Mouse (Mus musculus) c-Kit-positive CD71-positive TER-119-negative erythroid progenitor cells, embryonic 14.5 days (primary cell): ENCODE measurements around the gene Tyw1.
A peak's percentile ranks its signal among the peaks of the same experiment; 100 is the strongest.
"Not testable (repeated sequence)": the region's sequence is repeated elsewhere in the genome, so short reads cannot be mapped to it uniquely, and the experiment has no call there.

ENCODE experiments used
- DNase-seq: peaks from one replicate; pipeline ENCODE4 v3.0.0-alpha.2; 2013; ENCODE audit warnings: low read depth

The Tyw1 gene

DNA sequence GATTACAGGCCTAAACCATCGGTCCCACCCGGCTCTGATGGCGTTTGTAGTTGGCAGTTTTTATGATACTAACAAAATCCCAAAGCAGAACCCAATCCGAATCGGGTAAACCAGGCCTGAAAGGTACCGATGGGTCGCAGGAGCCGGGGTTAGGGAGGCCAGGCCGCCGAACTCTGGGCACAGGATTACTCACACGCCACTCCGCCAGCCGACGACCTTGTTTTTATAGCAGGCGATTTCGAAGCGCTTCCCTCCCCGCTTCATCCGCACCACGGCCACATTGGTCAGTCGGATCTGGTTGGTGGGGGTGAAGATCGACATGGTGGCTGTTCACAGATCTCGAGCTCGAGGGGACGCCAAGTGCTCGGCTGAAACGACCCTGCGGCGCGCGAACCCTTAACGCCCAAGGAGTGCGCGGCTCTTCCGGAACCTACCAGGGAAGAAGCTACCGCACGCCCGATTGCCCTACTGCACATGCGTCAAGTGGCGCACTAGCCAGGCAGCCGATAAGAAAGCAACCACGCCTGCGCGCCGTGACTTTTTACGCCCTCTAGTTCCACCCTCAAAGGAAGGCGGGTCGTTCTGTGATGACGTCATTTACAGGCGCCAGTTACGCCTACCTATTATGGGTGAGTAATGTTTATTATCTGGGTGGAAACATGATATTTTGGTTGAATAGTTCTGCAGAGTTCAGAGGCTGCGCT, at the start of gene Tyw1, which contains the start of gene Sbds:
Gene Tyw1, plus strand, starts transcription at position 603 of the 704 bp plus-strand sequence.
Gene Sbds, minus strand, starts transcription at position 514 of the 704 bp plus-strand sequence.
- peak; percentile 100 for DNase-seq

DNA sequence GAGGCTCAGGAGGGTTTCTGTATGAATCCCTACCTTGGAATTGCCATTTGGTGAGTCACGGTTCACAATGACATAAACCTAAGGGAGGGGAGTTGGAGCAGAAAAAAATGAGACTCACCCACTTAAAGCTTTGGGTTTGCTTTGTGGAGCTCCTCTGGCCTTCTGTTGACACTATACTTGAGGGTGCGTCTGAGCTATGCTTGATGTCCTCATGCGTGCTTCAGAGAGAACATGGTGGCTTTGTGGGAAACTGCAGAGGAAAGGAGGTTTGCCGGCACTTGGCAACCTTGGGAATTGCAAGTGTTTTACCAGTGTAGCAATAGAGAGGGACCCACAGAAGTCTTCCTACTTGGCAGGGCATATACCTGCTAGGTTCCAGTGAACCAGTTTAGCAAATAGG, 48.1 kb upstream of the Tyw1 start:
- DNase-seq, result no peak

DNA sequence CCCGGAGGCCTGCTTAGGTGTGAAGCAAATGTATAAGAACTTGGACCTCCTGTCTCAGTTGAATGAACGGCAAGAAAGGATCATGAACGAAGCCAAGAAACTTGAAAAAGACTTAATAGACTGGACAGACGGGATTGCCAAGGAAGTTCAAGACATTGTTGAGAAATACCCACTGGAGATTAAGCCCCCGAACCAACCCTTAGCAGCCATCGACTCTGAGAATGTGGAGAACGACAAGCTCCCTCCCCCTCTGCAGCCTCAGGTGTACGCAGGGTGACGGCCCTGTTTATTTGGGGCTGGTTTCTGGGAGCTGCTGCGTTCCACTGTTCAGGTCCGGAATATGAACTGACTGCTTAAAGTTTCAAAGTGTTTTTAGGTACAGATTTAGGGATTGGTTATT, 42.5 kb upstream of the Tyw1 start:
- DNase-seq, result no peak

DNA sequence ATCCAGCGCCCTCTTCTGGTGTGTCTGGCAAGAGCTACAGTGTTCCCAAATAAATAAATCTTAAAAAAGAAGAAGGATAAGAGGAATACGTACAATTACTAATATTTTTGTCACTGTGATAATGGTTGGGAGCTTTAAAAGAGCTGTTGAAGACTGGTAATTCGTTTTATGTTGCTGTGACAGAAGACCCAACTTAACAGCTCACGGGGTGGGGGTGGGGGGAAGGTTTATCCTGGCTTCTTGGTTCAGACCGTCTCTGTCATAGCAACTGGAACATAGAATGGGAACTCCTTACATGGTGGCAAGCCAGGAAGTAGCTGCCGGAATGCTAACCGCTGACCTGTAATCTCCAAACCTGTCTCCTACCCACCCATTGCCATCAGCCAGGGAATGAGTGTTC, 38.6 kb upstream of the Tyw1 start, which contains the start of gene Tmem248:
Gene Tmem248, plus strand, starts transcription at position 301 of the 400 bp plus-strand sequence.
- no peak for DNase-seq

DNA sequence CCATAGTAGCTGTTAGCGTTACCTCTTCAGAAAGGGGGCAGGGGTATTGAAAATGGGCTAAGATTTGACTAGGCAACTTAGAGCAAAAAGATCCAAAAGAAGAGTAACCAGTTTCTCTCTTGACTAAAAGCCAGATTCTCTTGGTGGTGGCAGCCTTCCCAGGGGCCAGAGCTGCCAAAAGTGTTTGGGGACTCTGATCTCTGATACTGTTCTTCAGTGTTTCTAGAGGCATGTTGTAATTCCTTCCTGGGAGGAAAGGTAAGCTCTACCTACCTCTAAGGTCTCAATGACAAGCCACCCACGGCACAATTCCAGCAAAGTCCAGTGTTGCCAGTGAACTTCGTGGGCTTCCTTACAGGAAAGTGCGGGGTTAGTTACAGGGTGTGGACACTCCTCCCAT, 38.0 kb upstream of the Tyw1 start:
- DNase-seq, result no peak

DNA sequence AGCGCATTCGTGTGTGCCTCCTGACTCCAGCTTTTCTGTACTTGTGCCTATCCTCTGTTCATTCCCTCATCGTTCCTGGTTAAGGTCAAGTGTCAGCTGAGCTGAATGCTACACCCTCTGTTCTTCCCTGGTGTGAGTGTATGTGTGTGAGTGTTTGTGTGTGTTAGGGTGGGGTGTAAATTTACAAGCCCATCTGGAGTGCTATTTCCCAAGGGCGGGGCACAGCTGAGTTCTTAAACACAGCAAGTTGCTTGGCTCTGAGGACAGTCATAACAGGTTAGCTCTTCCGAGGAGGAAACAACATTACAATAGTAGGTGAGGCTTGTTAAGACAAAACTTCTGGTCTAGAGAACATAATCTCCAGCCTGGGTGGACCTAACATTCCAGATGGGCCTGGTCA, 37.1 kb upstream of the Tyw1 start:
- DNase-seq, result no peak

DNA sequence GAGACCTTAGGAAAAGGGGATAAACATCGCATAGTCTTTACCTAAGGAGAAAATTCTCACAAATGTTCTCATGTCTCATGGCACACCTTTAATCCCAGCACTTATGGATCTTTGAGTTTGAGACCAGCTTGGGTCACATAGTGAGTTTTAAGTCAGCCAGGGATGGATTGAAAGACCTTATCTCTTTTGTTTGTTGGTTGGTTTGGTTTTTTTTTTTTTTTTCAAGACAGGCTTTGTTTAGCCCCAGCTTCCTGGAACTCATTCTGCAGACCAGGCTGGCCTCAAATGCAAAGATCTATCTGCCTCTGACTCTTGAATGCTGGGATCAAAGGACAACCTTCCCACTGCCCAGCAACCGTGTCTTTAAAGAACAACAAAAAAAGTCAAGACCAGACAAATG, 34.1 kb upstream of the Tyw1 start:
- DNase-seq, result no peak

DNA sequence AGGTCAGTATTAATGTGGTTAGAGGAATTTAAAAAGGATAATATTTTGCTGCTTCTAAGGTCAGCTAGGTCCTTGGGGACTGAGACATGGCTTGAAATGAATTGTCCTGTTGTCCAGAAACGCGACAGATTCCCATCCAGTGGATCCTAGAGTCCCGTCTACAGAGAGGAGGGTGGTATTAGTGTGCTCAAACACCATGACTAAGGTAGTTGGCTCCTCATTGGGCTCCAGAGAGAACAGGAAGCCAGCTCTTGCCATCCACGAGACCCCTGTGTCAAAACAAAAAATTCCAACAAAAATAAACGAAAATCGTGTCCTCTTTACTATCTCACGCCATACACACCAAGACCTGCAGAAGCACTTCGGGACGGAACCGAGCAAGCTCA, 33.7 kb upstream of the Tyw1 start:
- DNase-seq, result no peak

DNA sequence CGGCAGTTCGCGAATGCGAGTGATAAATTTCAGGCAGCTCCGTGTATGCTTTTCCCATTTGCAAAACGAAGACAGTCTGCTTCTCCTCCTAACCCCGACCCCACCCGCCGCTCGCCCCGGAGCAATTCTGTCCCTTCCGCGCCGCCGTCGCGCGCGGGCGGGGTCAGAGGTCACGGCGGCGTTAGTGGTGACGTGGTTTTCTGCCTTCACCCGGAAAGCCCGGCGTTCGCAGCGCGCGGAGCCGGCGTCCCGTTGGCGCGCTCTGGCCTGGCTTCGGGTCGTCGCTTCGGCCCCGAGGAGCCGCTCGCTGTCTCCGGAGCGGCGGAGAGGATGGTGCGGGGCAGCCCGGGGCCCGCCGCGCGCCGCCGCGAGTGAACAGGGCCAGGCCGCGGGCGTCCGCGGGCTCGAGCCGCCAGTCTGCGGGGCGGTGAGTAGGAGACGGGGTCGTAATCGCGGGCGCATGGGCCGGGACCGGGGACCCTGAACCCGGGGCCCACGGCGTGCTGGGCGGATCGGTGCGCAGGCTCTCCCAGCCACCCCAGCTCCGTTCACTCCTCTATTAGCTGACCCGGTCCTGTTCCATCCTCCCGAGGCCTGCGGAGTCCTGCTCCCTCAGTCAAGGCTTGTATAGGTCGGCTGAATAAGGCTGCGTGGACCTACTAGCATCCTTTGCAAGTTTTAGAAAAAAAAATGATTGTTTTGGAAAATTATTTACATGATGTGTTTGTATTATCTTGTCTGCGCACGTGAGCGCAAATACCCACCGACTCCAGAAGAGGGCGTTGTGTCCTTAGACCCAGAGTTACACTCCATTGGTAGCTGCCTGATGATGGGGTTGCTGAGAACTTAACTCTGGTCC, 33.0 kb upstream of the Tyw1 start:
- DNase-seq, result peak; percentile 84

DNA sequence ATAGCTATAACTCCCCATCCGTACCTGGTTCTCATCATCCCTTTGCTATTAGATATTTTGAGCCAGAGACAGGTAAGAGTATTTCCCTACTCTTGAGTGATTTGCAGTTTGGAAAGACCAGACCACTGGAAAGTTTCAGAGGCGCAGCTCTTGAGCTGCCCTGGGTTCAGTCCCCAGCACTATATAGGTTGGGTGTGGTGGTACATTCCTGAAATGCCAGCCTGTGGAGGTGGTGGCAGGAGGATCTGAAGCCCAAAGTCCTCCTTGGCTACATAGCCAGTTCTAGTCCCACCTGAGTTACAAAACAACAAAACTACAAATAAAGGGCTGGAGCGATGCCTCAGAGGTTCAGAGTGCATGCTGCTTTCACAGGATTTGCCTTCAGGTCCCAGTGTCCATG, 28.6 kb upstream of the Tyw1 start:
- no peak for DNase-seq

DNA sequence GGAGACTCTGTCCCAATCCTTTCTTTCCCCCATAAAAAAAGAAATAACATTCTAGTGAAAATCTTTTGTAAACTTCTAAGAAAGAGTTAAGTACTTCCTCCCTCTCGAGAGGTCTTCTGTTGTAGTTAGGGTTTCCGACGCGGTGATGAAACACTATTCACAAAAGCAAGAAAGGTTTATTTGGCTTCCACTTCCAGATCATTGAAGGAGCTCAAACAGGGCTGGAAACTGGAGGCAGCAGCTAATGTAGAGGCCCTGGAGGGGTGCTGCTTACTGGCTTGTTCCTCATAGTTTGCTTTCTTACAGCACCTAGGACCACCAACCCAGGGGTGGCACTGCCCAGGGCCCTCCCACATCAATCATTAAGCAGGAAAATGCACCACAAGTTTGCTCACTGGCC, 27.3 kb upstream of the Tyw1 start:
- DNase-seq, result no peak

DNA sequence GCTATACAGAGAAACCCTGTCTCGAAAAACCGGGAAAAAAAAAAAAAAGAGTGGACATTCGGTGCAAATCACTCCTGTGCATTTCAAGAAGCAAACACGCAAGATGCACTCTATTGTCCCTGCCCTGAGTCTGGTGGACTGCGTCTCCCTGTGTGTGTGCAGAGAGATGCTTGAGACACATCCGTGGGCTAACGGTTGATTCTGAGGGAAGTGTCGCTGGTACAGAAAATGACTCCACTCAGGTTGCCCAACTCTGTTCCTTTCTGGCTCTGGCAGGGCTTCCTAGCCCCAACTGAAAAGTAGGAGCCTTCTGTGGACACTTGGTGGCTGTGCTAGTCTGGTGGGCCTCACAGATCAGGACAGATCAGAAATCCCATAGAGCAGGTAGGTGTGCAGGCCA, 19.1 kb upstream of the Tyw1 start:
- DNase-seq, result no peak

DNA sequence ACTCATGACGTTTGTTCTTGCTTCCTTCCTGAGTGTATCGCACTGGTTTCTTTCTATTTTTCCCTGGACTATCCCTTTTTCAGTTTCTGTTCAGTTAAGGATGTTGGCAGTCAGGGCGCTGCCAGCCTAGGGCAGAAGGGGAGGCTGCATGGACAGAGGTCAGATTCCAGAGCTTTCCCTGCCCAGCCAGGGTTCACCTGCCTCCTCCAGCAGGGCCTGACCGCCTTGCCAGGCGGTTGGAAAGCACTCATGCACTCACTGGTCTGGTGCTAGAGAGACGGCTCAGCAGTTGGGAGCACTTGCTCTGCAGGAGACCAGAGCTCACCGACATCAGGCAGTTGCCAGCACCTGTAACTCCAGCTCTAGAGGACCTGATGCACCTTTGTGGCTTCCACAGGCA, 16.2 kb upstream of the Tyw1 start:
- no peak for DNase-seq

DNA sequence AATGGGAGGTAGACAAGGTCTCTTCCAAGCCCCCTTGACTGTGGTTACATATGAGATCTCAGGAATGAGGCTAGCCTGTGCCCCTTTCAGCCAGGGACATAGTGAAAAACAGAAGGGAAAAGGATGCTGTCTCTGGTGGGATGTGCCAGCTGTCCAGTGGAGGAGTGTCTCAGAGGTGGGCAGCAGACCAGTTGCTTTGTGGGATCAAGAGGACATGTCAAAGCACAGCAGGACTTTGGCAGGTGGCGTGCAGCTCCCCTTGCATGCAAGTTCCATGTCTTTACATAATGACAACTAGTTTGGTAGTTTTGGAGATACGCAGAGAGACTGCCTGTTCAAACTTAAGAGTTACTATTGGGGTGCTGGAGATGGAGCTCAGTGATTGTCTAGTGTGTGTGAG, 15.6 kb upstream of the Tyw1 start:
- DNase-seq, result no peak

DNA sequence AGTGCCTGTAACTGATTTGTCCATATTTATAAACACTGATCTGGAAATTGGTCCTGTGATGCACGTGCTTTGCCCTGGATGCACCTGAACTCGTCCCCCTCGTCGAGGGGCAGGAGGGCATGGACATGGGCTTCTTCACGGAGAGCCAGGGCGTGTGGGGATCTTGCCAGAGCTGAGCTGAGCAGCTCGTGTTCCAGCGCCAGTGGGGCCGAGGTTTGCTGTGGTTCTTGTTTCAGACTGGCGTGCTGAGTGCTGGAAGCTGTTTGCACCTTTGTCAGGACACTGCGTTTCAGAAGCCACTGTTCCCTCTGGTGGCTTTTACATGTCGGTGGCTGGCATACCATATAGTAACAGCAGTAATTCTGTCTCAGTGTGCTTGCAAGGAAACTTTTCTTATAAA, 14.0 kb upstream of the Tyw1 start:
- DNase-seq, result no peak

DNA sequence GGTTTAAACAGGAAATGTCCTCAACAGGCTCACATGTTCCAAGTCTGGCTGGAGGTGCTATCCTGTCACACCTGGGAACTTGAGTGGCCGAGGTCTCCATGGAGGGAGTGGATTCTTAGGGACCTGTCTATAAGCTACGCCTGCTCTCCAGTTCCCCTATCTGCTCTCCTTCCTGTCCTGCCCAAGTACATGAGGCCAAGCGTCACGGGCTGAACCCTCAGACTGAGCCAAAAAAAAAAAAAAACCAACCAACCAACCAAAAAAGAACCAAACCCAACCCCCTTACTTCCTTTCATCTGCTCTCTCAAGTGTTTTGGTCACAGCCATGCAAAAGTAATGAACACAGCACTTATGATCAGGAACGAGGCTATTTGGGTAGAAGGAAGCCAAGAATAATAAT, 7.6 kb upstream of the Tyw1 start:
- DNase-seq, result no peak

DNA sequence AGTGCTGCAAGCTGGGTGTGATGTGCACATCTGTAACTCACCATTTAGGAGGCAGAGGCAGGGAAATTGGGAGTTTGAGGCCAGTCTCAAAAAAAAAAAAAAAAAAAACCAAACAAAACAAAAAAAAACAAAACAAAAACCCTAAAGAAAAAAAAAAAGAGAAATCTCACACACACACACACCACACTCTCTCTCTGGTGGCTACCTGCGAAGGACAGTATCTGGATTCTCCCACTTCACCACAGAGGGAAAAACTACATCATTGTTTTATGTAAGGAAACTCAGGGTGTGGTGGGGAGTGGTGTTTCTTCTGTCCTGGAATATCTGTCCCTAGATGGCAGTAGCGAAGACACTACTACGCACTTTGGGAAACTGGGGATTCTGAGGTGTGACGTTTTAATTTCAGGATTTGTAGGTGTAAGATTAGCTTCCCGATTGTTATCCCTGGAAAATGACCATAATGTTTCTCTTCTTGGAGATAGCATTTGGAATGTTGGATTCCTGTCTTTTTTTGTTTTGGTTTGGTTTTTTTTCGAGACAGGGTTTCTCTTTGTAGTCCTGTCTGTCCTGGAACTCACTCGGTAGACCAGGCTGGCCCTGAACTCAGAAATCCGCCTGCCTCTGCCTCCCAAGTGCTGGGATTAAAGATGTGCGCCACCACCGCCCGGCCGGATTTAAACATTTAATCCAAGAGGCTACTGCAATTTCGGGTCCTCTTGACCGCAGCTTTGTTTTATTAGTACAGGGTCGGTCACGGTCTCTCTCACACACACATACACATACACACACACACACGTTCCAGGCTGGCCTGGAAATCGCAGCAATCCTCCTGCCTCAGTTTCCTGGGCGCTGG, 1.0 kb upstream of the Tyw1 start:
- DNase-seq, result no peak

DNA sequence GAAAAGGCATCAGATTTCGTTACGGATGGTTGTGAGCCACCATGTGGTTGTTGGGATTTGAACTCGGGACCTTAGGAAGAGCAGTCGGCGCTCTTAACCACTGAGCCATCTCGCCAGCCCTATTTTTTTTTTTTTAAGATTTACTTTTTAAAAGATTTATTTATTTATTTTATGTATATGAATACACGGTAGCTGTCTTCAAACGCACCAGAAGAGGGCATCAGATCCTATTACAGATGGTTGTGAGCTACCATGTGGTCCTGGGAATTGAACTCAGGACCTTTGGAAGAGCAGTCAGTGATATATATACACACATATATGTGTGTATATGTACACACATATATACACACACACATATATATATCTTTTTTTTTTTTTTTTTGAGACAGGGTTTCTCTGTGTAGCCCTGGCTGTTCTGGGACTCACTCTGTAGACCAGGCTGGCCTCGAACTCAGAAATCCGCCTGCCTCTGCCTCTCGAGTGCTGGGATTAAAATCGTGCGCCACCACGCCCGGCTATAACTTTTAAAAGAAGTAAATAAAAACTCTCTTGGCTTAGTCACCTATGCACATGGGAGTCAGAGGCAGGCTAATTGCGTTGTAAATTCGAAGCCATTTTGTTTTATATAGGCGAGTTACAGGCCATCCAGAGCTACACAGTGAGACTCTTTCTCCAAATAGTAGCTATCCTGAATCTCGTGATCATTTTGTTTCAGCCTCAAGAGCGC, 543 bp downstream of the Tyw1 start:
- DNase-seq, result not testable (repeated sequence)

DNA sequence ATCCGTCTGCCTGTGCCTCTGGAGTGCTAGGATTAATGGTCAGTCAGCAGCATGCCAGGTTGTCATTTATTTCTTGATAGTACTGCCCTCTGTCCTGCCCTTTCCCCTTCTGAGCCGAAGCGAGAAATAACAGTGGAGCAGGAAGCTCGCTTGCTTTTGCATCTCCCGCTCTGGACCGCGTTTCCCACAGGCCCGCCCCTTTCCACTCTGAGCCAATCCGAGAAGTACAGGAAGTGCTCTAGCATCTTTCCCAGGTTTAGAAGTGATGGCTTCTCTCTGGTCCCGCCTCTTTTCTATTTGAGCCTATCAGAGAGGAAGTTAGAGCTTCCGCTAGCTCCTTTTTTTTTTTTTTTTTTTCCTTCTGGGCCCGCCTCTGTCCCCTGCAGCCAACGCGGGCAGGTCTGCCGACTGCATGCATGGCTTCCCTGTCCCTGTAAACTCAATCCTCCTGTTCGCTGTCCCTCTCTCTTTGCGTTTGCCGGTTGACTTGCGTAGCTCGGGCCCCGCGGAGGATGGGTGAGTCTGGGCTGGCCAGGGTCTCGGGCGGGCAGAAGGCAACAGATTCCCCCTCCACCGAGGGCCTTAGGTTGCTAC, 1.4 kb downstream of the Tyw1 start:
- DNase-seq, result peak; percentile 96

DNA sequence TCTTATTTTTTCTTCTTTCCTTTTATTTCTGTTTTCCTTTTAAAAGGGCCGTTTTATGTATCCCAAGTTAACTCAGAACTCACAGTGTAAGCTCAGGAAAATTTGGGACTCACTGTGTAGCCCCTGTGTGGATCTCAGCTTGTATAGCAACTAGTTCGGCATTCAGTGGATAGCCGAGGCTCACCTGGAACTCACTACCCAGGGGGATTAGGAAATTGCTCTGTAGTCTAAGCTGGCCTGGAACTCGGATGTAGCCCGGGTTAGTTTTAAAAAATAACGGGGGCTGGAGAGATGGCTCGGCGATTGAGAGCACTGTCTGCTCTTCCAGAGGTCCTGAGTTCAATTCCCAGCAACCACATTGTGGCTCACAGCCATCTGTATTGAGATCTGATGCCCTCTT, 1.9 kb downstream of the Tyw1 start:
- no peak for DNase-seq

DNA sequence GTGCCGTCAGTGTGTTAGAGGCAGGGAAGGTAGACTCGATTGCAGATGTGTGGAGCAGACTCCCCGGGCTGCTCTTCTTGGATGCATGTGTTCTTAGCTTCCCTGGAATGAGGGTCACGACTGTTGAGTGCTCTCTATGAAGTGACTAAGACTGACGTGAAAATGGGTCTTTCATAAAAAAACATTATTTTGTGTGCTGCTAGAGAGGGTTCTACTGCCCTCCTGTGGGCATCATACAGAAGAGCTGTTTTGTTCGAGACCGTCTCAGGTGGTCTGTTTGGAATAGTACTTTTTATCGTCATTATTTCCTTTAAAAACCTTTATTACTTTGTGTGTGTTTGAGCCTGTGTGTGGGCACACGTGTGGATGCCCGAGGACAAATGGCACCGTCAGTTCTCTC, 8.0 kb downstream of the Tyw1 start:
- DNase-seq, result no peak
